Mouse (Mus musculus): ENCODE measurements around the gene Abat. TPM values are rescaled to one million over a fixed set of nuclear protein-coding genes. Genes with fewer than 3 reads are reported as not detected.

The Abat gene
- total RNA-seq, 1 experiment = 4.3 TPM

DNA sequence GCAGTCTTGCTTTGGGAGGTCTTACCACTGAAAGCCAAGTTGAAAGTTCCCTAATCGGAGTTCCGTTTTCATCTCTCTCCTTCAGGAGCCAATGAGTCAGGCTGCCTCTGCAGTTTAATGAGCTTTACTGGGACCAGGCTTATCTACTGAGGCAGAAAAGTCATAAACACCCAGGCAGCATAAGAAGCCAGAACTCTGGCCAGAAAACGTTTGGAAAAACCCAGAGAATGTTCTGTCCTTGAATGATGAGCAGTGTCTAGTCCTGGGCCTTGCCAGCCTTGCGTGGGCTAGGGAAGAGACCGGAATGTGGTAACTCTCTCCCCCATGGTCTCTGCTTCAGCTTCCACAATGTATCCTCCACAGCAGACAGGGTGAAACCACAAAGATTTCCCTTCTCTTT is 71.8 kb downstream of the Abat start:
- no peak overlapping the region for H3K4me3 ChIP-seq (ENCODE audit: insufficient read depth in 1 of 2, low read depth in 1 of 2, low read length in 2 of 2, poor library complexity in 1 of 2, severe bottlenecking in 1 of 2)
- no peak overlapping the region for H3K27ac ChIP-seq (ENCODE audit: insufficient read depth, low read depth, low read length, poor library complexity, severe bottlenecking)
- TF ChIP-seq ZNF384 (IDR thresholded peaks at IDR 0.05; ENCODE audit: low read depth, low read length) (no peak), ZC3H11A (IDR thresholded peaks at IDR 0.05; ENCODE audit: borderline replicate concordance, low read depth, low read length) (no peak), CHD2 (IDR thresholded peaks at IDR 0.05; ENCODE audit: low read depth, low read length) (no peak), HCFC1 (IDR thresholded peaks at IDR 0.05; ENCODE audit: borderline replicate concordance, insufficient read depth, low read length) (no peak), MAFK (IDR thresholded peaks at IDR 0.05; ENCODE audit: insufficient read depth, low read depth, low read length) (no peak)
- no peaks in the 10 kb centered on the region for H3K4me1 ChIP-seq (ENCODE audit: control insufficient read depth in 2 of 2, insufficient read depth in 2 of 2, low read length in 2 of 2, poor library complexity in 1 of 2)
- no peak overlapping the region for H3K9ac ChIP-seq (ENCODE audit: insufficient read depth, low read depth, low read length, poor library complexity, severe bottlenecking)
- in situ Hi-C loops (cut with MboI; ENCODE audit: low sequenced_read_pairs in 2 of 2, unreplicated experiment in 2 of 2) = no loop called here
- no peak for DNase-seq (ENCODE audit: low read depth, low spot score)
- H3K36me3 ChIP-seq (ENCODE audit: control insufficient read depth, insufficient read depth, low read length, poor library complexity, severe bottlenecking) = no peaks in the 10 kb centered on the region
- no peaks in the 10 kb centered on the region for H3K9me3 ChIP-seq (ENCODE audit: control insufficient read depth, insufficient read depth, low read depth, low read length)

DNA sequence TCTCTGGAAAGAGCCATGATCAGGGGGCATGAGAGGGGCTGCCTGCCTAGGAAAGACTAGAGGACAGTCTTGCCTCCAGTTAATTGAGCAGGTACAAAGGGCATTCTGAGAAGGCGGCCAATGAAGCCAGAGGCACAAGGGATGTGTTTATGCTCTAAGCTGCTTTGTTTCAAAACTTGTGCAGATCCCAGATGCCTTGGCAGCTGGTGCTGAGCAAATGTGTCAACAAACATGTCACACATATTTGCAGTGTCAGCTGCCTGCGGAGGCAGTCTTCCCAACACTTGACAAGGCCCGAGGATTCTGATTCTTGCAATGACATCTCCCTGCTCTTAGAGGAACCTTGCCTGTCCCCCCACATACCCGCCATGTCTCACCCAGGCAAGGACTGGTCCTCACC is 82.2 kb downstream of the Abat start:
- Histone ChIP-seq H3K4me3 (ENCODE audit: insufficient read depth in 1 of 2, low read depth in 1 of 2, low read length in 2 of 2, poor library complexity in 1 of 2, severe bottlenecking in 1 of 2) (no peak overlapping the region), H3K9ac (ENCODE audit: insufficient read depth, low read depth, low read length, poor library complexity, severe bottlenecking) (no peak overlapping the region), H3K9me3 (ENCODE audit: control insufficient read depth, insufficient read depth, low read depth, low read length) (no peaks in the 10 kb centered on the region), H3K27ac (ENCODE audit: insufficient read depth, low read depth, low read length, poor library complexity, severe bottlenecking) (no peak overlapping the region), H3K4me1 (ENCODE audit: control insufficient read depth in 2 of 2, insufficient read depth in 2 of 2, low read length in 2 of 2, poor library complexity in 1 of 2) (no peaks in the 10 kb centered on the region), H3K36me3 (ENCODE audit: control insufficient read depth, insufficient read depth, low read length, poor library complexity, severe bottlenecking) (no peaks in the 10 kb centered on the region)
- TF ChIP-seq ZC3H11A (IDR thresholded peaks at IDR 0.05; ENCODE audit: borderline replicate concordance, low read depth, low read length) = no peak
- in situ Hi-C loops (cut with MboI; ENCODE audit: low sequenced_read_pairs in 2 of 2, unreplicated experiment in 2 of 2) = no loop called here
- no peak for DNase-seq (ENCODE audit: low read depth, low spot score)

DNA sequence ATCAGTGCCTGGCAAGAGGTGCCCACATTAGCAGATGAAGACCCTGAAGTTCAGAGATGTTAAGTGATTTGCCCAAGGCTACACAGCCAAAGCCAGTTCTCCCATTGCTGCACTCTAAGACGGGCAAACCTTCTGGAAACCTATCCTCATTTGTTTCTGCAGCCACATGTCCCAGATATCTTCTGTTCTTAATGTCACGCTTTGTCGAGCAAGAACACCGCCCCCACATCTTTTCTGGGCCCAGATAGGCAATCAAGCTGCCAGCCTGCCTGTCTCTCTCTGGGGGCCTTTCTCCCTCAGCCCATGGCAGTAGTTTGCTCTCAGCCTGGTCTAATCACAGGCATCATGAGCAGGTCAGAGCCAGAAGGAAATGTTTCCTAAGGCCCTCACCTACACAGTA is 83.1 kb downstream of the Abat start:
- Histone ChIP-seq H3K9ac (ENCODE audit: insufficient read depth, low read depth, low read length, poor library complexity, severe bottlenecking) (no peak overlapping the region), H3K4me3 (ENCODE audit: insufficient read depth in 1 of 2, low read depth in 1 of 2, low read length in 2 of 2, poor library complexity in 1 of 2, severe bottlenecking in 1 of 2) (no peak overlapping the region), H3K36me3 (ENCODE audit: control insufficient read depth, insufficient read depth, low read length, poor library complexity, severe bottlenecking) (no peaks in the 10 kb centered on the region), H3K27ac (ENCODE audit: insufficient read depth, low read depth, low read length, poor library complexity, severe bottlenecking) (no peak overlapping the region), H3K4me1 (ENCODE audit: control insufficient read depth in 2 of 2, insufficient read depth in 2 of 2, low read length in 2 of 2, poor library complexity in 1 of 2) (no peaks in the 10 kb centered on the region), H3K9me3 (ENCODE audit: control insufficient read depth, insufficient read depth, low read depth, low read length) (no peaks in the 10 kb centered on the region)
- no peak for TF ChIP-seq MAFK (IDR thresholded peaks at IDR 0.05; ENCODE audit: insufficient read depth, low read depth, low read length)
- no peak for TF ChIP-seq ZNF384 (IDR thresholded peaks at IDR 0.05; ENCODE audit: low read depth, low read length)
- no peak for TF ChIP-seq CHD2 (IDR thresholded peaks at IDR 0.05; ENCODE audit: low read depth, low read length)
- no peak for TF ChIP-seq HCFC1 (IDR thresholded peaks at IDR 0.05; ENCODE audit: borderline replicate concordance, insufficient read depth, low read length)
- no peak for TF ChIP-seq ZC3H11A (IDR thresholded peaks at IDR 0.05; ENCODE audit: borderline replicate concordance, low read depth, low read length)
- no peak for DNase-seq (ENCODE audit: low read depth, low spot score)
- in situ Hi-C loops (cut with MboI; ENCODE audit: low sequenced_read_pairs in 2 of 2, unreplicated experiment in 2 of 2) = no loop called here

DNA sequence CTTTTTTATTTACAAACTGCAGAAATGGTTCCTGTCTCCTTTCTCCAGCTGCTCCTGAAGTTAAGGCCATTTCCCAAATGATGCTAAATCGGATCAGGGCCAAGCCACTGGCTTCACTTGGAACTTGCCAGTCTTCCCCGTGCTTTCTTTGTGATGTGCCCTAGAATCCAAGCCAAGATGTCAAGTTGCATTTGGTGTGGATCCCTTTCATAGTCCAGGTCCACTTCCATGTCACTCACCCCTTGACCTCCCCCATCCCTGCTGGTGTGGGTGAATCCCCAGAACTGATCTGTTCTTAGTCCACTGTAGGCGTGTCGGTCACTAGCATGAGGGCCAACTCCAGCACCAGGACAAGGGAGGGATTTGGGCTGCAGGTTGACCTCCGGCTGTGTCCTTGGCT is 84.3 kb downstream of the Abat start:
- Histone ChIP-seq H3K4me3 (ENCODE audit: insufficient read depth in 1 of 2, low read depth in 1 of 2, low read length in 2 of 2, poor library complexity in 1 of 2, severe bottlenecking in 1 of 2) (no peak overlapping the region), H3K4me1 (ENCODE audit: control insufficient read depth in 2 of 2, insufficient read depth in 2 of 2, low read length in 2 of 2, poor library complexity in 1 of 2) (peaks cover 0 to 3% of the 10 kb centered on the region in 2 experiments; a peak in 1 of 4 replicates), H3K27ac (ENCODE audit: insufficient read depth, low read depth, low read length, poor library complexity, severe bottlenecking) (no peak overlapping the region), H3K9ac (ENCODE audit: insufficient read depth, low read depth, low read length, poor library complexity, severe bottlenecking) (no peak overlapping the region), H3K36me3 (ENCODE audit: control insufficient read depth, insufficient read depth, low read length, poor library complexity, severe bottlenecking) (no peaks in the 10 kb centered on the region), H3K9me3 (ENCODE audit: control insufficient read depth, insufficient read depth, low read depth, low read length) (no peaks in the 10 kb centered on the region)
- TF ChIP-seq ZC3H11A (IDR thresholded peaks at IDR 0.05; ENCODE audit: borderline replicate concordance, low read depth, low read length) (no peak), HCFC1 (IDR thresholded peaks at IDR 0.05; ENCODE audit: borderline replicate concordance, insufficient read depth, low read length) (no peak), MAFK (IDR thresholded peaks at IDR 0.05; ENCODE audit: insufficient read depth, low read depth, low read length) (no peak), CHD2 (IDR thresholded peaks at IDR 0.05; ENCODE audit: low read depth, low read length) (no peak), ZNF384 (IDR thresholded peaks at IDR 0.05; ENCODE audit: low read depth, low read length) (no peak)
- no peak for DNase-seq (ENCODE audit: low read depth, low spot score)
- in situ Hi-C loops (cut with MboI; ENCODE audit: low sequenced_read_pairs in 2 of 2, unreplicated experiment in 2 of 2) = no loop called here

DNA sequence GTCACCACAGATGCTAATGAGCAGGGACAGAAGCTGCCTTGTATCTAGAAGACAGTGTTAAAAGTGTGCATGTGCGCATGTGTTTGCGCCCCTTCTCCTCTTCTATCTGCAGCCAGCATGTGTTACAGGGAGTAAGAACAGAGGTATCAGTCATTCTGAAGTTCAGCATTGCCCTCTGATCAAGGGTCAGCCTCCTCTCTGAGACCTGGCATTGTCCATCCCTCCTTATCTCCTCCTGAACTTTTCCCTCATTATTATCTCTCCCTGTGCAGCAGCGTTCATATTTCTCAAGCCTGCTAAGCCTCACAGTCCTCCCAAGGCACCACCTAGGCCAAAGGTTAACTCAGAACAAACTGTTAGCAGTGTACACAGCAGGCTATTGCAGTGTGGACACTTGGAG is 90.6 kb downstream of the Abat start:
- H3K4me3 ChIP-seq (ENCODE audit: insufficient read depth in 1 of 2, low read depth in 1 of 2, low read length in 2 of 2, poor library complexity in 1 of 2, severe bottlenecking in 1 of 2) = no peak overlapping the region
- DNase-seq (ENCODE audit: low read depth, low spot score) = no peak
- peaks cover 0 to 3% of the 10 kb centered on the region in 2 experiments; a peak in 1 of 4 replicates for H3K4me1 ChIP-seq (ENCODE audit: control insufficient read depth in 2 of 2, insufficient read depth in 2 of 2, low read length in 2 of 2, poor library complexity in 1 of 2)
- TF ChIP-seq MAFK (IDR thresholded peaks at IDR 0.05; ENCODE audit: insufficient read depth, low read depth, low read length) = no peak
- TF ChIP-seq ZNF384 (IDR thresholded peaks at IDR 0.05; ENCODE audit: low read depth, low read length) = no peak
- TF ChIP-seq ZC3H11A (IDR thresholded peaks at IDR 0.05; ENCODE audit: borderline replicate concordance, low read depth, low read length) = no peak
- no peak for TF ChIP-seq CHD2 (IDR thresholded peaks at IDR 0.05; ENCODE audit: low read depth, low read length)
- TF ChIP-seq HCFC1 (IDR thresholded peaks at IDR 0.05; ENCODE audit: borderline replicate concordance, insufficient read depth, low read length) = no peak
- H3K36me3 ChIP-seq (ENCODE audit: control insufficient read depth, insufficient read depth, low read length, poor library complexity, severe bottlenecking) = no peaks in the 10 kb centered on the region
- H3K9ac ChIP-seq (ENCODE audit: insufficient read depth, low read depth, low read length, poor library complexity, severe bottlenecking) = no peak overlapping the region
- no peaks in the 10 kb centered on the region for H3K9me3 ChIP-seq (ENCODE audit: control insufficient read depth, insufficient read depth, low read depth, low read length)
- no peak overlapping the region for H3K27ac ChIP-seq (ENCODE audit: insufficient read depth, low read depth, low read length, poor library complexity, severe bottlenecking)
- in situ Hi-C loops (cut with MboI; ENCODE audit: low sequenced_read_pairs in 2 of 2, unreplicated experiment in 2 of 2) = no loop called here
